Mouse (Mus musculus) bone marrow, adult 2 months (tissue): ENCODE measurements around the gene Men1.

Source experiments
- CTCF ChIP-seq: fragments of 200-500 bp; IDR thresholded peaks from 2 replicates; pipeline ENCODE4 v1.5.1; 2011; ENCODE audit warnings: low read length, control low read depth; ENCODE audit not compliant: control insufficient read depth, insufficient read depth
- POLR2A ChIP-seq: fragments of 200-500 bp; IDR thresholded peaks from 2 replicates; pipeline ENCODE4 v1.6.1; 2011; ENCODE audit warnings: low read depth, mild to moderate bottlenecking, control low read depth, low read length, borderline replicate concordance; ENCODE audit not compliant: control insufficient read depth

DNA sequence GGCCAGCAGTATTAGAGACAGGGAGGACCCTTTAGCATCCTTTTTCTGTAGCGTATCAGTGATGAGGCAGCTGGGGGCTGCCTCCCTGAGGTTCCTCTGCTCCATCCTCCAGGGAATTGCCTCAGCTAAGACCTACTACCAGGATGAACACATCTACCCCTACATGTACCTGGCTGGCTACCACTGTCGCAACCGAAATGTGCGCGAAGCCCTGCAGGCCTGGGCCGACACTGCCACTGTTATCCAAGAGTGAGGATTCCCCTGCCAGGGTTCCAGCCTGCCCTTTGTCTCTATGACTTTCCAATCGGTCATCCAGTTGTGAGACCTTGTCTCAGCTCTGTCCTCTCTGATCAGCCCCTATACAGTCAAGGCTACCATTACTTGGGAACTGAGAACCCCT, 3.4 kb downstream of the Men1 start:
- TF ChIP-seq POLR2A (no peak), CTCF (no peak)
